Mouse (Mus musculus) ES-E14 (cell line): Measurements from ENCODE around the gene AC124502.3. TPM values are rescaled to one million over a fixed set of nuclear protein-coding genes. Genes with fewer than 3 reads are reported as not detected.
A peak's percentile ranks its signal among the peaks of the same experiment; 100 is the strongest.
"Not testable (repeated sequence)": the region's sequence is repeated elsewhere in the genome, so short reads cannot be mapped to it uniquely, and the experiment has no call there.

Source experiments
- DNase-seq: peaks from one replicate; pipeline ENCODE4 v3.0.0-alpha.2; 2013; ENCODE audit warnings: low read depth, low spot score
- H3K27ac ChIP-seq: 2 replicates; pipeline ENCODE4 v1.5.1; 2012; ENCODE audit warnings: low read depth, mild to moderate bottlenecking, low read length, moderate library complexity, mixed read lengths; ENCODE audit not compliant: poor library complexity, insufficient read depth, severe bottlenecking
- H3K36me3 ChIP-seq: 2 replicates; pipeline ENCODE4 v1.6.1; 2012; ENCODE audit warnings: mild to moderate bottlenecking, low read length, moderate library complexity, mixed read lengths; ENCODE audit not compliant: control insufficient read depth, poor library complexity, insufficient read depth, severe bottlenecking
- H3K4me1 ChIP-seq, 2 experiments: fragments of 150-350 bp in 1 of 2; sonication (generic) in 1 of 2; 2 replicates each; pipeline ENCODE4 v1.6.1; 2012; ENCODE audit warnings: low read length in 2 of 2, mild to moderate bottlenecking in 1 of 2, mixed read lengths in 1 of 2; ENCODE audit not compliant: control insufficient read depth in 2 of 2, insufficient read depth in 2 of 2, poor library complexity in 1 of 2
- H3K4me3 ChIP-seq, 2 experiments: fragments of 150-350 bp in 1 of 2; sonication (generic) in 1 of 2; 2 replicates each; pipeline ENCODE4 v1.5.1; 2012; ENCODE audit warnings: low read length in 2 of 2, low read depth in 1 of 2, mild to moderate bottlenecking in 1 of 2, mixed read lengths in 1 of 2; ENCODE audit not compliant: insufficient read depth in 1 of 2, poor library complexity in 1 of 2, severe bottlenecking in 1 of 2
- H3K9ac ChIP-seq: 2 replicates; pipeline ENCODE4 v1.6.1; 2012; ENCODE audit warnings: low read depth, mild to moderate bottlenecking, low read length, mixed read lengths; ENCODE audit not compliant: poor library complexity, insufficient read depth, severe bottlenecking
- H3K9me3 ChIP-seq: fragments of 150-350 bp; sonication (generic); 2 replicates; pipeline ENCODE4 v1.6.1; 2012; ENCODE audit warnings: low read depth, mild to moderate bottlenecking, low read length; ENCODE audit not compliant: control insufficient read depth, insufficient read depth
- CHD2 ChIP-seq: IDR thresholded peaks from 2 replicates; pipeline ENCODE4 v1.6.1; 2014; ENCODE audit warnings: mild to moderate bottlenecking, low read depth, low read length, inconsistent platforms
- HCFC1 ChIP-seq: IDR thresholded peaks from 2 replicates; pipeline ENCODE4 v1.6.1; 2012; ENCODE audit warnings: low read length, inconsistent platforms, borderline replicate concordance; ENCODE audit not compliant: insufficient read depth
- MAFK ChIP-seq: IDR thresholded peaks from 2 replicates; pipeline ENCODE4 v1.6.1; 2014; ENCODE audit warnings: mild to moderate bottlenecking, low read depth, low read length, inconsistent platforms; ENCODE audit not compliant: insufficient read depth
- ZC3H11A ChIP-seq: IDR thresholded peaks from 2 replicates; pipeline ENCODE4 v1.6.1; 2012; ENCODE audit warnings: low read depth, mild to moderate bottlenecking, inconsistent platforms, low read length, borderline replicate concordance
- ZNF384 ChIP-seq: IDR thresholded peaks from 2 replicates; pipeline ENCODE4 v1.6.1; 2012; ENCODE audit warnings: low read depth, low read length, inconsistent platforms
- in situ Hi-C, 2 experiments: fragments of 600-800 bp; cut with MboI; formaldehyde crosslinking; loops; one replicate each; pipeline ENCODE4 v1.15.1; 2025; ENCODE audit warnings: low sequenced_read_pairs in 2 of 2, inconsistent platforms in 1 of 2; ENCODE audit not compliant: unreplicated experiment in 2 of 2
- total RNA-seq: library from RNA; depleted of rRNA; stranded (reverse); fragments of 300-350 nt; gene quantifications from 2 replicates; pipeline ENCODE4 v1.2.3, GENCODE M21; 2012

Gene AC124502.3
- total RNA-seq, 1 experiment, result 3.2 TPM

DNA sequence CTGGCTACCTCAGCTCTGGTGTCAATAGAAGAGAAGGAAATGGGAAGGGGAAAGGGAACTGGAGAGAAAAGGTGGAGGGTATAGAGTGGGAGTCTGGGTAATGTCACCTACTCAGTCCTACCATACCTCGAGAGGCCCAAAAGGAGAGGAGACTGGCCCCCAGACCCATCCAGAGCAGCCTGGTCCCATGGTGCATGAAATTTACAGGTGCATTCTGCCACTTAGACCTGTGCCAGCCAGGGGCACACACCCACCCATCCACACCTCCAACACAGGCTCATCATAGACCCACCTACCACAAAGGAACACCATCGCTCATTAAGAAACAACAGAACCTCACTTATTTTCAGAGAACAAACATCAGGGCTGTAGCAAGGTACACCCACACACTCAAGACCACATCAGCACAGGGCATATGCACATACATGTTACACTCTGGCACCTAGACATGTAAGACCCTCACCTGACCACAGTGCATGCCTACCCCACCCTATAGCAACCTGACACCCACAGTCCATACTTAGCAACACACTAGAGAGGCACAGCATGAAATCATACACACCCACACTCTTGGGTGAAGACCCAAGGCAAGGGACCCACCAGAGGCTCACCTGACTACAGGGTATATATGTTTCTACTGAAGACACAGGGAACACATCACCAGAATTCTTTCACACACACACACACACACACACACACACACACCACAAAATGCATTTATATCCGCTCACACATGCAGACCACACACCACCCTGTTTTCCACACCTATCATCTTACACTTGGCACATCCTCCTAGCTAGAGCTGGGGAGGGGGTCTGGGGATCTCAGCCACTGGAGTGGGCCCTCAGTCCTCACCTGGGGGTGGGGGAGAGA, 45.5 kb downstream of the AC124502.3 start:
- no peaks in the 10 kb centered on the region for H3K9me3 ChIP-seq
- H3K36me3 ChIP-seq, result no peaks in the 10 kb centered on the region
- DNase-seq, result no peak
- H3K4me3 ChIP-seq, result peak overlapping the region; percentile 76 to 85; a peak in 2 of 4 replicates
- no peak overlapping the region for H3K27ac ChIP-seq
- H3K9ac ChIP-seq, result no peak overlapping the region
- TF ChIP-seq MAFK (no peak), CHD2 (no peak), ZC3H11A (no peak), ZNF384 (no peak), HCFC1 (no peak)
- peaks cover 2 to 18% of the 10 kb centered on the region in 2 experiments; a peak in 3 of 4 replicates for H3K4me1 ChIP-seq
- in situ Hi-C loops, result no loop called here

DNA sequence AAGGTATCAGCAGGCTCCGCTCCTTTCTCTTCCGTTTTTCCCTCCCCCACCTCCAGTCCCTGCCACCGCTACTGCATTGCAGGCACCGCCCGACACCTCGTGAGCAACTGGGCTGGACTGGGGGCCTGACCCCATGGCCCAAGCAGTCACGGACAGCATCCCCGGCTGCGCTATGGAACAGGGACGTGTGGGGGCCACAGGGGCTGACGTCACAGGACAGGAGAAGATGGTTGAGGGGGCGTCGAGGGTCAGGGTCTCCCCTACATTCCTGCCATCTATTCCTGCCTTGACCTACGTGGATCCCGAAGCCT, 46.1 kb downstream of the AC124502.3 start:
- Histone ChIP-seq H3K9ac (peak overlapping the region; percentile 74; the same call in 1 of the 2 replicates), H3K27ac (no peak overlapping the region), H3K4me3 (peak overlapping the region; percentile 76 to 85)

DNA sequence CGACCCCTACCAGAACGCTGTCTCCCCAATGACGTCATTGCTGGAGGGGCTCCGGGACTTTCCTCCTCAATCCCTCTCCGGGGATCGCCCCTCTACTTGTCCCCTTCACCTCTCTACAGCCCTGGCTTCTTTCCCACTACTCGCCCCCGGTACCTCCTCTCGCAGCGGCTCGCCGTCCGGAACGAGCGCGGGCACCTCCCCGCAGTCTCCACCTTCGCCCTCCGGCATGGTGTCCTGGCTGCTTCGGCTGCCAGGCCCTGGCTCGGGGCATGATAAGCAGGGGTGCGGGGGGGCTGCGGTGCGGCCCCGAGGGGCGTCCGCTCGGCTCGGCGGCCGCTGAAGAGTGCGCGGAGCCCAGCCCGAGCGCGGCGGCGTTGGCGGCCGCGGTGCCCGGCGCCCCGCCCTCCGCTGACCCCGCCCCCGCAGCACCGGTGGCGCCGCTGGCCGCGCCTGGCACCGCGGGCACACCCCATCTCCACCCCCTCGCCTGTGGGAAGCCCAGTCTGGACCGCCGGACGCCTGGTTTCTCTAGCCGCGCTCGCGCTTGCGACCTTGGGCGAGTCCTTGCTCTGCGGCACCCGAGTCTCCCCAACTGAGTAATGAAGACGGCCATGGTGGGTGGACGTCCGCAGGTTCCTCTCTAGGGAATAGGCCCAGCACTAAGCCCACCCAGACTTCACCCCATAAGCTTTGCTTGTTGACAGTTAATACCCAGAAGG, 46.6 kb downstream of the AC124502.3 start, which contains the start of gene Tmem151a:
Gene Tmem151a, minus strand, starts transcription at position 387 of the 719 bp plus-strand sequence.
- no peak for DNase-seq
- Histone ChIP-seq H3K4me1 (peaks cover 2 to 20% of the 10 kb centered on the region in 2 experiments; a peak in 3 of 4 replicates), H3K27ac (no peak within 1 kb of the TSS), H3K36me3 (peaks cover 2% of the 10 kb centered on the region; the same call in 1 of the 2 replicates), H3K4me3 (peak within 1 kb of the TSS; percentile 76 to 85), H3K9me3 (no peaks in the 10 kb centered on the region), H3K9ac (peak within 1 kb of the TSS; percentile 74)
- in situ Hi-C loops, result no loop called here
- TF ChIP-seq HCFC1, result no peak
- no peak for TF ChIP-seq ZNF384
- no peak for TF ChIP-seq CHD2
- no peak for TF ChIP-seq ZC3H11A
- no peak for TF ChIP-seq MAFK

More for the DNA sequence above, 46.1 kb downstream of the AC124502.3 start:
- Histone ChIP-seq H3K9me3 (no peaks in the 10 kb centered on the region), H3K36me3 (peaks cover 2% of the 10 kb centered on the region; the same call in 1 of the 2 replicates), H3K4me1 (peaks cover 2 to 20% of the 10 kb centered on the region in 2 experiments; a peak in 3 of 4 replicates)
- in situ Hi-C loops, result no loop called here
- no peak for TF ChIP-seq ZNF384
- no peak for TF ChIP-seq CHD2
- no peak for DNase-seq

DNA sequence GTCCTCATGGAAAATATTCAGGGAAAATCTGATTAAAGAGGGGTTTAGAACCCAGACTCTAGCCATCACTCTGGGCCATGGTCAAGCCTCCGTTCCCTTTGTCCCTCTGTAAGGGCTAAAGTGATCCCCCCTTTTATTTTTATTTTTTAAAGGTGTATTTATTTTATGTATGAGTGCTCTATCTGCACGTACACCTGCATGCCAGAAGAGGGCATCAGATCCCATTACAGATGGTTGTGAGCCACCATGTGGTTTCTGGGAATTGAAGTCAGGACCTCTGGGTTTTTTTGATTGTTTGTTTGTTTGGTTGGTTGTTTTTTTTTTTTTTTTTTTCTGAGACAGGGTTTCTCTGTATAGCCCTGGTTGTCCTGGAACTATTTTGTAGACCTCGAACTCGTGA, 47.8 kb downstream of the AC124502.3 start:
- H3K4me1 ChIP-seq, result peaks cover 2 to 20% of the 10 kb centered on the region in 2 experiments; a peak in 3 of 4 replicates
- DNase-seq, H3K4me3 ChIP-seq, in situ Hi-C loops, H3K27ac ChIP-seq, H3K9ac ChIP-seq, H3K36me3 ChIP-seq, H3K9me3 ChIP-seq: not testable (repeated sequence)
